13 mouse cellular contexts compared by ENCODE assay signal in genomic region chr8:35999584-35999983, GRCm38 (mm10).
"Had no signal": no experiment of that assay in that cellular context is flagged by ENCODE, and none has a peak within 500 bp of the region (broad histone marks: within the 10 kb centered on the region; RNA-seq: fewer than 3 reads in every experiment).

No protein-coding gene starts in this region.

- H3K4me3 ChIP-seq: layer of hippocampus, adult 2 months; limb, embryonic 12.5 days; liver, embryonic 13.5 days; midbrain, embryonic 10.5 days; myocyte; neural tube, embryonic 12.5 days had no signal

- H3K27me3 ChIP-seq: limb, embryonic 12.5 days; liver, embryonic 13.5 days; neural tube, embryonic 12.5 days had no signal

- DNase-seq: kidney, adult 8-10 months; kidney, postnatal 25 days; liver; liver, embryonic 13.5 days; liver, postnatal 0 days; midbrain, embryonic 14.5 days; thymus, postnatal 36 days had no signal

- H3K9ac ChIP-seq: limb, embryonic 12.5 days; liver, embryonic 13.5 days; liver, postnatal 0 days; neural tube, embryonic 12.5 days had no signal

- H3K36me3 ChIP-seq: limb, embryonic 12.5 days; liver, embryonic 13.5 days; midbrain, embryonic 10.5 days; neural tube, embryonic 12.5 days had no signal

- H3K4me1 ChIP-seq: limb, embryonic 12.5 days; liver, embryonic 13.5 days; midbrain, embryonic 10.5 days; neural tube, embryonic 12.5 days had no signal

- H3K9me3 ChIP-seq: liver, embryonic 13.5 days; midbrain, embryonic 10.5 days; neural tube, embryonic 12.5 days had no signal

- H3K4me2 ChIP-seq: limb, embryonic 12.5 days; liver, embryonic 13.5 days; neural tube, embryonic 12.5 days had no signal

- H3K27ac ChIP-seq: layer of hippocampus, adult 2 months; limb, embryonic 12.5 days; liver, embryonic 13.5 days; midbrain, embryonic 10.5 days; neural tube, embryonic 12.5 days had no signal

- ATAC-seq: intestine, embryonic 16.5 days; liver, postnatal 0 days had no signal
